Mouse (Mus musculus) Patski (cell line): ENCODE data around the gene Smpd1. TPM values are rescaled to one million over a fixed set of nuclear protein-coding genes. Genes with fewer than 3 reads are reported as not detected.

Source experiments
- ATAC-seq: fragments of 100-300 bp; one replicate; pipeline ENCODE4 v1.8.0; 2021
- CTCF ChIA-PET: fragments of 350-600 bp; sonication (Branson Sonifier 250); formaldehyde crosslinking; loops from one replicate; lab custom pipeline; 2022; ENCODE audit warnings: inconsistent platforms; lab: Charles Lee
- POLR2A ChIA-PET: fragments of 350-600 bp; sonication (Branson Sonifier 250); formaldehyde crosslinking; loops from one replicate; lab custom pipeline; 2022; ENCODE audit warnings: antibody characterized with exemption, inconsistent platforms; lab: Charles Lee
- DNase-seq: peaks from one replicate; pipeline ENCODE4 v3.0.0-alpha.2; 2011; ENCODE audit warnings: low read depth, low spot score
- H3K27me3 ChIP-seq: fragments of 371-371 bp; one replicate; pipeline ENCODE4 v1.5.1; 2021
- CTCF ChIP-seq: fragments of 100-300 bp; IDR thresholded peaks from one replicate; pipeline ENCODE4 v1.5.1; 2021
- in situ Hi-C: fragments of 300-500 bp; cut with MboI; formaldehyde crosslinking; loops from 3 replicates; pipeline ENCODE4 v1.11.1; 2018; ENCODE audit warnings: low pct_unique_long_range_greater_than_20kb, mixed read lengths
- polyA plus RNA-seq: library from polyadenylated mRNA; unstranded; gene quantifications from one replicate; pipeline ENCODE4 v1.2.3, GENCODE M21; 2021

Smpd1 gene
- polyA plus RNA-seq, 1 experiment from 2014 or later, result 103 TPM

DNA sequence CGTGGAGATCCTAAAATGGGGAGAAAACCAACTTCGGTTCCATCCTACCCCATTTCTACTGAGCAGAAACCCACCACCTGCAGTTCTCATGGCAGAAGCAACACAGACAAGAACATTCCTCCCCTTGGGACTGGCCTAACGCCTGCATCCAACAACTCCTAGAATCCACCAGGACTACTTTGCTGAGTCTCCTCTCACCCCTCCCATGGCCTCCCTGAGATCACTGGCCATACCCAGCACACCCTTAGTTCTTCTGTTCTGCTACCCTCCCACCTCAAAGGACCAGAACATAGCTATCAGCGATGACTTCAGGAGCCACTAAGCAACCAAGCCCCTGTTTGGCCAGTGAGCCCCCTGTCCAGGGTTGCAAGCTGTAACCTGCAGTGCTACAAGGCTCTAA, 16.6 kb downstream of the Smpd1 start:
- in situ Hi-C loops, result no loop called here
- ATAC-seq (no peak), DNase-seq (no peak)
- TF ChIP-seq CTCF, result no peak
- ChIA-PET CTCF (no interaction called here), POLR2A (interaction anchor here (1.4 kb wide), 1 partner anchor 10 kb away, joined by 8 read pairs; no protein-coding TSS in a partner anchor)
- no peaks in the 10 kb centered on the region for H3K27me3 ChIP-seq

DNA sequence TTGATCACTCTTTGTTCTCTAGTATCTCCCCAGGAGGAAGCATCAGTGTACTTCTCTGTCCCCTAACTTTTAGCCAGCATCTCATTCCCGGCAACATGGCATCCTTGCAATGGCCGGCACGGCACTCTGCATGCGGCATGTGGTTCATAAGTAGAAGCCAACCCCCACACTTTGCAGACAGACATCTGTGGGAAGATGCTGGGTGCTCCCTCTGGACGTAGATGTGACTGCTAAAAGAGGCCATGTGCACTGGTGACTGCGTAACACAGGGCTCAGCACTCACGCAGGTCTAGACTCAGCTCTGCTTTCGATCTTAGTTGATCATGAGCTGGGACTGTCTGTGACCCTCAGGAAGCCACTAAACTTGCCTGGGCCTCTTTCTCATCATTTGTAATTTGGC, 18.8 kb downstream of the Smpd1 start:
- no peaks in the 10 kb centered on the region for H3K27me3 ChIP-seq
- no peak for TF ChIP-seq CTCF
- ChIA-PET CTCF (no interaction called here), POLR2A (no interaction called here)
- no peak for DNase-seq
- in situ Hi-C loops, result no loop called here
- ATAC-seq, result no peak

DNA sequence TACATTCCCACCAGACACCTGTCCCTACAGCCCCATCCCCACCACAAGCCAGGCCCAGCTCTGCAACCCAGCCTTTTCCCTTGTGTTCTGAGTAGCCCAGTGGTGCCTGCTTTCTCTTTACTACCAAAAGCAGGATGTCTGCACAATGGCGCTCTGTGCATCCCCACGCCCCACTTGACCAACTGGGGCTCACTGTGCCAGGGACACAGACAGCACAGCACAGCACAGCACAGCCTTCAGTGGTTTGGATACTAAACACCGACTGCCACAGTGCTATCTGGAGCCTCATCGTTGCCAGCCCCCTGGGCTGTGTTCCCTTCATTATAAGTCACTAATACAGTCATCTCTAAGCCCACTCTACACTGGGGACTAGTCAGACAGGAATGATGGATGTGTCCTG, 20.4 kb downstream of the Smpd1 start:
- no peaks in the 10 kb centered on the region for H3K27me3 ChIP-seq
- POLR2A ChIA-PET, result interaction anchor here (0.6 kb wide), 1 partner anchor 14 kb away, joined by 3 read pairs; no protein-coding TSS in a partner anchor
- in situ Hi-C loops, result no loop called here
- no peak for DNase-seq
- no peak for TF ChIP-seq CTCF
- ATAC-seq, result no peak
- CTCF ChIA-PET, result no interaction called here

DNA sequence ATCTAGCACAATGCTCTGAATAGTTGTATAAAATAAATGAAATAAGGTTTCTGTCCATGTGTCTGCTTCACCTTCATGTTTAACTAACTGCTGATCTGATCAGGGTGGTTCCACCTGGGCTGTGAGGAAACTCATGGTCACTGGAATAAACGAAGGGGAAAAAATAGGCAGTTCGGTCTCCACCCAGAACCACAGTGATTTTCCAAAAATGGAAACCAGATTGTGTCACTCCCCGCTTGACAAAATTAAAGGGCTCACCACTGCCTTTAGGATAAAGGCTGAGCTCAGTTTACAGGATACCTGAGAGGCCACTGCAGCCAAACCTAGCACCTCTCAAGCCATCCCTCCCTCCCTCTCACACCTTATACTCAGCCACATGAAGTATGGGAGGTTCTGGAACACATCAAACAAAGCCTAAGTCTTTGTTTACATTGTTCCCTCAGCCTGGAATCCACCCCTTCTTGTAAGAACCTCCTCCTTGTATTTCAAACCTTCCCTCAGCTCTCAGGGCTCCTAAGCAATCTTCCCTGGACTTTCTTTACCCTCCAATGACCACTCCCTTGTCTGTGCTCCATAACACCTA, 22.1 kb downstream of the Smpd1 start:
- DNase-seq (no peak), ATAC-seq (no peak)
- no peak for TF ChIP-seq CTCF
- in situ Hi-C loops, result no loop called here
- POLR2A ChIA-PET, result interaction anchor here (1.3 to 1.4 kb wide), 2 partner anchors 20 to 22 kb away, joined by 3 to 5 read pairs; partner anchors contain the start of gene Smpd1
- CTCF ChIA-PET, result interaction anchor here (1.2 kb wide), 1 partner anchor 26 kb away, joined by 3 read pairs; no protein-coding TSS in a partner anchor
- H3K27me3 ChIP-seq, result no peaks in the 10 kb centered on the region

DNA sequence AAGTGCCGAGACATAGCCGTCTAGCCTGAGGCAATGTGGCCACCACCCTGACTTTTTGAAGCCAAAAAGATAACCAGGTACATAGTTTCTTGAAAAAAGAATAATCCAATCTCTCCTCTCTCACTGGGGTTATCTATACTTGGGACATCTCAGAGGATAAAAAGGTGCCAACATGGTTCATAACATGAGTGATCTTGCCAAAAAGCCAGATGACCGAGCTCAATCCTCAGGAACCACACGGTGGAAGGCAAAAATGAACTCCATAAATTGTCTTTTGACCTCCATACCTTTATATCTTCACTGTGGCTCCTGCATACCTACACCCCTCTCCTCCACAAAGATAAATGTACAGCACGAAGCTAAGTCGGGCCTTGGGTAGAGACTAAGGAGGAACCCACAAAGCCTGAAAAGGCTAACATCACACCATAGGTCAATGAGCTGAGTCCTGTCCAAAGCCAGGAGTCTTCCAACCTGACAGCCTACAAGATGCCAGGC, 23.3 kb downstream of the Smpd1 start:
- no peak for DNase-seq
- POLR2A ChIA-PET, result interaction anchor here (1.3 to 1.4 kb wide), 2 partner anchors 21 to 23 kb away, joined by 3 to 5 read pairs; partner anchors contain the start of gene Smpd1
- CTCF ChIA-PET, result interaction anchor here (1.1 to 1.6 kb wide), 2 partner anchors 12 to 28 kb away, joined by 3 to 5 read pairs; no protein-coding TSS in a partner anchor
- no peak for ATAC-seq
- H3K27me3 ChIP-seq, result no peaks in the 10 kb centered on the region
- TF ChIP-seq CTCF, result no peak
- in situ Hi-C loops, result no loop called here

DNA sequence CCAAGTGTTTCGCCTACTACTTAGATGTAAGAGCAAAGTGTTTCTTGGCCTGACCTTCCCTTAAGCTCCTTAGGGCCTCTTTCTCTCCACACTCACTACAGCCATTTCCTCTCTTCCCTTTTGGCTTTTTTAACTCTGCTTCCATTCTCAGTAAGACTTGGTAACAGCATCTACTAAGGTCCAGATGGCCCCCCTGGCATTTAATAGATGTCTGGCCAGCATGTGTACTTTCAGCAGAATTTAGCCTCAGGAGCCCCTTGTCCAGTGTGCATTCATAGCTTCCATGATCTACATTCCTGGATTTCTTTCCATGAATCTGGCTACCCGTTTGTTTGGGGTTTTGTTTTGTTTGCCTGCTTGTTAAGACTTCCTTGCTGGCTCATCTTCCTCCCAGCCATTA, 24.3 kb downstream of the Smpd1 start:
- H3K27me3 ChIP-seq, result no peaks in the 10 kb centered on the region
- no peak for TF ChIP-seq CTCF
- DNase-seq (no peak), ATAC-seq (no peak)
- in situ Hi-C loops, result no loop called here
- CTCF ChIA-PET, result interaction anchor here (1.6 kb wide), 1 partner anchor 13 kb away, joined by 5 read pairs; no protein-coding TSS in a partner anchor
- POLR2A ChIA-PET, result no interaction called here

DNA sequence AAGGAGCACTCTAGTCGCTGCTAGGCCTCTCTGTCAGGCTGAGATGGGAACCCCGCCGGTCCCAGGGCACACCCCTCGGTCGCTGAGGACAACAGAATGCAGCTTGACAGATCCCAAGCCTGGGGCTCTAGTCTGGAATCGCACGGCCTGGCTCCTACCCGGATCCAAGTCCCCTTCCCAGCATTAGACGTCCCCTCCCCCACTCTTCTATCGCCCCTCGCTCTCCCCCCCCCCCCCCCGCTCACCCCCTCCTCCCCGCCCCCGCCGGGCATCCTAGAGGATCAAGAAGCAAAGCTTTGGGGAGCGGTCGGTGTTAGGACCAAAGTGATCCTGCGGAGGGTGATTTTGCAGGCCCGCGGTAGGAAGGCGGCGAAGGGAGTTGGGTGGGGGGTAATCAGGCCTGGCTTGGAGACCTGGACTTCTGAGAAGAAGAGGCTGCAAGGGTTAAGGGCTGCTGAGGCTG, 26.5 kb downstream of the Smpd1 start:
- H3K27me3 ChIP-seq, result no peaks in the 10 kb centered on the region
- ATAC-seq (no peak), DNase-seq (no peak)
- in situ Hi-C loops, result no loop called here
- TF ChIP-seq CTCF, result no peak
- POLR2A ChIA-PET, result interaction anchor here (0.8 to 2.0 kb wide), 4 partner anchors 11 to 26 kb away, joined by 4 to 8 read pairs (median 6); partner anchors contain the start of gene Smpd1
- CTCF ChIA-PET, result no interaction called here

DNA sequence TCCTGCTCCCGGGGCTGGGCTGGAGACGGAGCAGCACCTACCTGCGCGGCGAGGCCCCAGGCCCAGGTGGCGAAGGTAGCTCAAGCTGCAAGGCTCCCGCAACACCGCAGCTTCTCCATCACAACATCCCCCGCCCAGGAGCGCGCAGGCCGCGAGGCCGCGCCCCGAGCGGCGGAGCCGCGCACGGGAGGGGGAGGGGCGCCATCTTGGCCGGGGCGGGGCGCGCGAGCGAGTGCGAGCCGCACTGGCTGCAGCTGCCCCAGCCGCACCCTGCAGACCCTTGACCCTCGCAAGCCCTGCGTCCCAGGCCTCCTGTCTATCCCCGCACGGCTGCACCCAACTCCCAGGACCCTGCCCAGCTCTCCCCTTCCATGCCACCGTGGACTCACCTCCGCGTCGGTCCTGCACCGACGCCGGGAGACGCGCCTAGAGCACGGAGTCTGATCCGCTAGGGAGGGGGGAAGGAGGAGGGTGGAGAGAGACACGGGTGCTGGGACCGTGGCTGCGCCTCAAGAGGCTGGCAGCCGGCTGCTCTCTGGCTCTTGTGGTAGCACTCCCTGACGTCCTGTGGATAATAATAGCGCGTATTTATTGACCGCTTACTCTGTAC, 27.0 kb downstream of the Smpd1 start, which contains the start of gene Apbb1:
Apbb1 (minus strand) TSS at position 560 of the 610 bp plus-strand sequence.
- no peak for TF ChIP-seq CTCF
- H3K27me3 ChIP-seq, result no peaks in the 10 kb centered on the region
- ATAC-seq (peak; percentile 93), DNase-seq (no peak)
- ChIA-PET POLR2A (interaction anchor here (0.8 to 2.0 kb wide), 3 partner anchors 11 to 17 kb away, joined by 4 to 8 read pairs (median 7); no protein-coding TSS in a partner anchor), CTCF (no interaction called here)
- in situ Hi-C loops, result no loop called here

DNA sequence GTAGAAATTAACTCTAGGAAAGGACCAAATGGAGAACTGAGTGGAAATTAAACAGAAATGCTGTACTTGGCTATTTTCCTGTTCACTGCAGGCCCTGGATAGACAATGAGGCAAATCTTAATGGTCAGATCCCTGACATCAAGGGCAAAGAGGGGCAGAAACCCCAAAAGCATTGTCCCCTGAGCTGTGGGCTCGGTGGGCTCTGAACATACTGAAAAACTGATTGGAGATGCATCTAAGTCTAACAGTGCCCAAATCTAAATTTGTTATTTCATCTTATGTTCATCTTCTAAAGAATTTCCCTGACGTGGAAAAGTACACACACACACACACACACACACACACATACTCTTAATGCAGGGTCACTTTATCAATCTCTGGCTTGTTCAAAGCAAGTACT, 27.8 kb downstream of the Smpd1 start:
- ATAC-seq, result no peak
- no peaks in the 10 kb centered on the region for H3K27me3 ChIP-seq
- POLR2A ChIA-PET, result no interaction called here
- in situ Hi-C loops, result no loop called here
- no peak for TF ChIP-seq CTCF
- no peak for DNase-seq
- CTCF ChIA-PET, result no interaction called here

DNA sequence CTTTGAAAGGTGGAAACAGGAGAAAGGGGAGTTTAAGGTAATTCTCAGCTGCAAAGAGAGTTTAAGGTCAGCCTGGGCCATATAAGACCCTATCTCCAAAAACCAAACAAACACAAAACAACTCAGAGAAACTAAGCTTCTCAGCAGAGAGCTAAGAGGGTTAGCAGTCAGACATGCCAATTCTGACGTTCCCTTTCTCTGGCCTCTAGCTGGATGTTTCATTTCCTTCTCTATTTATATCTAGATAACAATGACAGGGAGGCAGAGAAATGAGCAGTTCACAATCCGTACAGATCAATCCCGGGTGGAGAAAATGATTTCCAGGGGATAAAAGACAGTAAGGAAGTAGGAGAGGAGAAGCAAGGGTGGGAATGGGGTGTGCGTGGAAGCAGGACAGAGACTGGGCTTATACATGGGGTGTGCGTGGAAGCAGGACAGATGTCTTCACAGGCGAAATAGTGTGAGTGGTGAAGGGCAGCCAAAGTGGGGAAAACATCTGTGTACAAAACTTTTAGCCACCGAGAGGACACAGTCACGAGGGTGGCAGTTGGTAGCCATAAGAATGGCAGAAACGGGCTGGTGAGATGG, 34.3 kb downstream of the Smpd1 start:
- no peaks in the 10 kb centered on the region for H3K27me3 ChIP-seq
- CTCF ChIA-PET, result no interaction called here
- TF ChIP-seq CTCF, result no peak
- DNase-seq (no peak), ATAC-seq (no peak)
- POLR2A ChIA-PET, result interaction anchor here (0.6 kb wide), 1 partner anchor 60 kb away, joined by 3 read pairs; no protein-coding TSS in a partner anchor
- in situ Hi-C loops, result no loop called here
